Mouse (Mus musculus) olfactory bulb, adult 2 months (tissue): ENCODE results near the gene Satb2. TPM values are rescaled to one million over a fixed set of nuclear protein-coding genes. Genes with fewer than 3 reads are reported as not detected.

Experiments
- H3K27ac ChIP-seq: fragments of 200-500 bp; 2 replicates; pipeline ENCODE4 v1.5.1; 2012; ENCODE audit warnings: low read depth, low read length; ENCODE audit not compliant: insufficient read depth
- H3K4me1 ChIP-seq: fragments of 200-500 bp; 2 replicates; pipeline ENCODE4 v1.6.1; 2012; ENCODE audit warnings: low read length; ENCODE audit not compliant: control insufficient read depth, insufficient read depth
- H3K4me3 ChIP-seq: fragments of 200-500 bp; 2 replicates; pipeline ENCODE4 v1.5.1; 2012; ENCODE audit warnings: mild to moderate bottlenecking, low read depth, low read length, moderate library complexity; ENCODE audit not compliant: insufficient read depth
- CTCF ChIP-seq: fragments of 200-500 bp; IDR thresholded peaks from 2 replicates; pipeline ENCODE4 v1.5.1; 2012; ENCODE audit warnings: low read depth, mild to moderate bottlenecking, low read length, moderate library complexity; ENCODE audit not compliant: insufficient read depth
- POLR2A ChIP-seq: fragments of 200-500 bp; IDR thresholded peaks from 2 replicates; pipeline ENCODE4 v1.6.1; 2012; ENCODE audit warnings: mild to moderate bottlenecking, low read depth, low read length, moderate library complexity; ENCODE audit not compliant: insufficient read depth
- WGBS: fragments of 180-500 bp; shearing (Covaris S2); methylation state at CpG from one replicate; pipeline ENCODE4 v1.1.7; 2018; 5-methylcytosine and 5-hydroxymethylcytosine counted together
- polyA plus RNA-seq: library from polyadenylated mRNA; stranded (reverse); fragments of >200 nt; gene quantifications from 2 replicates; pipeline ENCODE4 v1.2.4, GENCODE M21; 2012; ENCODE audit warnings: low replicate concordance; ENCODE audit not compliant: missing spikeins, insufficient read depth, insufficient read length

Gene Satb2
- not detected in 2 replicates for polyA plus RNA-seq

DNA sequence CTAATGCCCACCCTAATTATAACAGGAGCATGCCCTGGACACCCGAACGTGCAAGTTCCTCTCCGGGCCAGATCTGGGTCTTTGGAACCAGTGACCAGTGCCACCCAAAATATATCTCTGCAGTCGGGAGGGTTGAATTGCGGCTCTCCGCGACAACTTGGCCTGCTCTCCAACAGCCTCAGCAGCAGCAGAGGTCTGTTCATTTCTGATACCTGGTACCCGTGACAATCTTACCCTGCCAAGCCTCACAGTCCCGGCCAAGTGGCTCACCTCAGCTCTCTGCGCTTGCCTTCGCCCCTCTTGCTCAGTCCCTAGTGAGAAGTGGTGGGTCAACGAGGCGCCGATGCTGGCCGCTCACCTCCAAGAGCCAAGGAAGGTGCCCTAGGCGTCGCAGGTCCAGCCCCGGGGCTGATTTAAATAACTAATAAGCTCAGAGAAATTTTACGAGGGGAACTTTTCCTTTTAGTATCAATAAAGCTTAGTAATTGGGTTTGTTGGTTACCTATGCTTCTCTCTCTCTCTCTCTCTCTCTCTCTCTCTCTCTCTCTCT, at the start of gene Satb2:
Satb2 (minus strand) TSS at position 500 of the 550 bp plus-strand sequence.
- Histone ChIP-seq H3K27ac (no peak within 1 kb of the TSS), H3K4me3 (no peak within 1 kb of the TSS)
- WGBS, result 6% methylated on average over 19 of the region's 19 CpGs

DNA sequence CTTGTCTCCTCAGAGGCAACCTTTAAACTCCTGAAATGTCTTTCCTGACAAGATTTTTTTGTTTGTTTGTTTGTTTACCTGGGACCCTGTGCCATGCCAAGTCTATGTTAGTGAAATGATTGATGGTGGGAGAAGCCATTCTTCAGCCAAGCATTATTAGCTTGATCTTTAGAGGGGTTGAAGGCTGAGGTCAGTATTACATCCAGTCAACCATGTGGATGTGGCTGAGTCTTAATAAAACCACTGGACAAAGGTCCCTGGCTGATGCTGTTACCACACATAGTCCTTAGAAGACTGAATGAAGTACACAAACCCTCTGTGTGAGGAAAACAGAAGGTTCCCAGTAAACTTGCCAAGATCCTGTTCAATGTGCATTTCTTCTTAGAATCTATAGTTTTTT, 40.5 kb upstream of the Satb2 start:
- Histone ChIP-seq H3K27ac (no peak overlapping the region), H3K4me3 (no peak overlapping the region), H3K4me1 (no peaks in the 10 kb centered on the region)
- TF ChIP-seq POLR2A, result no peak
- TF ChIP-seq CTCF, result no peak

More for the DNA sequence above, at the start of gene Satb2:
- TF ChIP-seq POLR2A (no peak), CTCF (no peak)
- peaks cover 8% of the 10 kb centered on the region for H3K4me1 ChIP-seq

DNA sequence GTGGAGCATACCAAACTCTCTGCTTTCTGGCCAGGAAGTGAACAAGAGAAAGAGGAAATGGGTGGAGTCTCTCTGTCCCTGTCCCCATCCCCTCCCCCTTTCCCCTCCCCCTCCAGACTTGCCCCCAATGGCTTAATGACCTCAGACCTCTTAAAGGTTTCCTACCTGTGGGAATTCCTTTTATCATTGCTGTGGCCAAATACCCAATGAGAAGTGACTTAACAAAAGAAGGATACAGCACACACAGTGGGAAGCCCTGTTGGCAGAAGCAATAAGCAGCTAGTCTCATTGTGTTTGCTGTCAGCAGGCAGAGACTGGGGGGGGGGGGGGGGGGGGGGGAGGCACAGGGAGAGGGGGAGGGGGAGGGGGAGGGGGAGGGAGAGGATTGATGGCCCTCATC, 35.4 kb upstream of the Satb2 start:
- Histone ChIP-seq H3K27ac (no peak overlapping the region), H3K4me3 (no peak overlapping the region), H3K4me1 (no peaks in the 10 kb centered on the region)
- TF ChIP-seq POLR2A, result no peak
- no peak for TF ChIP-seq CTCF

DNA sequence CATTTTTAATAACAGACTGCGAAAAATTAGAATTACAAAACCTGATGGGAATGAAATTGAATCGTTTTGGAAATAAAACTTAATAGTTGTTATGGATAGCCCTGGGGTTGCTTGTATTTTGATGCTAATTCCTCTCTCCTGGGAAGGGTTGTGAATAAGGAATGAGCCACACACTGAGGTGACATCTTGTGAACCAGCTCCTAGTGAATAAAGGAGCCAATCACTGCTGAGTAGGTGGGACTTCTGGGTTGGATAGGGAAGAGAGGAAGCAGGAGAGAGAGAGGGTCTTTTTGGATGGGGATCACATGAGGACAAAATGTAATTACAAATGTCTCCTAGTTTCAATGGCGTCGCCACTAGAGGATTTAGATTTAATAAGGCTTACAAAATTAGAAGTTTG, 30.7 kb upstream of the Satb2 start:
- Histone ChIP-seq H3K4me3 (no peak overlapping the region), H3K27ac (no peak overlapping the region), H3K4me1 (no peaks in the 10 kb centered on the region)
- TF ChIP-seq CTCF, result no peak
- no peak for TF ChIP-seq POLR2A
- 62% methylated on average over 4 of the region's 4 CpGs for WGBS

DNA sequence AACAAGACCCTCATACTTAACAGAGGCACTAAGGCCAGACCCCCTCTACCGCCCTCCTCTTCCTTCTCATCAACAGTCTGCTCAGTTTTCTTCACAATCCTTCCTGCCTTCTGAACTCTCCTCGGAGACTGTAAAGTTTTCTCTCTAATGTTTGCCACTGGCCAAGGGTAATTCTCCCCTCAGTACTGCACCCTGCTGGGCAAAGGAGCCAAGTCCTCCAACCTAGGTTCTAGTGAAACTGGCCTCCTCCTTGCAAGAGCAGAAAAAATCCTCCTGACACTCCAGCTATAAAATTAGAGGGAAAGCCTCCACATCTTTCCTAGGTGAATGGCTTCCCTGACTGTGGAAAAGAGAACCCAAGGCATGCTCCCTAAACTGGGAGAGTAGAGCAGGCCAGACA, 16.6 kb upstream of the Satb2 start:
- TF ChIP-seq POLR2A (no peak), CTCF (no peak)
- no peak overlapping the region for H3K4me3 ChIP-seq
- H3K4me1 ChIP-seq, result no peaks in the 10 kb centered on the region
- 82% methylated on average over 2 of the region's 2 CpGs for WGBS
- no peak overlapping the region for H3K27ac ChIP-seq

DNA sequence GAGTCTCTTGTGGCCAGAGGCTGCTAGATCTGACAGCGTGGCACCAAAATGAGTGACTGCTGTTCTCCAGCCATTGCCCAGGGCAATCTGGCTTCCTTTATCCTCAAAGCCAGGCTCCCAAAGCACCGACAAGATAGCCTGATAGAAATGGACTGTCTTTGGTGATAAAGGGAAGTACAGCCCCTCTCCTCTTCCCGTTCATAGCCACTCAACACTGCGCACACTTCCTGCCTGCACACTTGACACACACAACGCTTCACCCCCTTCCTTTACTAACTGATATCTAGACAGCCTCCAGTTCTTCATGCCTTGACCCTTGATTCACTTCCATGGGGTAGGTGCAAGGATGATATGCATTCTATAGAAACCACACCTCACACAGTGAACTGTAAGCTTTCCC, 13.9 kb upstream of the Satb2 start:
- no peak overlapping the region for H3K4me3 ChIP-seq
- no peaks in the 10 kb centered on the region for H3K4me1 ChIP-seq
- 80% methylated on average over 5 of the region's 5 CpGs for WGBS
- H3K27ac ChIP-seq, result no peak overlapping the region
- TF ChIP-seq CTCF, result no peak
- no peak for TF ChIP-seq POLR2A

DNA sequence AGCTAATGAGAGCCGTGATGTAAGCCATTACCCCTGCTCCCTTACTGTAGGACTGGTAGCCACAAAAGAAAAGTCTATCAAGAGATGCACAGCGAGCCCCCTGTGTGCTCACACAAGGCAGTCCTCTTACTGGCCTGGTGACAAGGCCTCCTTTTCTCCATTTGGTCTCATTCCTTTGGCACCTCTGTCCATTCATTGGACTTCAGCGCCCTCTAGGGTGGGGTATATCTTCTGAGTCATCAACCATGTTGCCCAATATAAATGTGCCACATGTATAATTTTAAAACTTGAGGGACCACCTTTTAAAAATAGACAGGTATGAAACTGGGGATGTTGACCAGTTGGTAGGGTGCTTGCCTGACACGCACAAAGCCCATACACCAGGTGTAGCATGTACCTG, 13.2 kb upstream of the Satb2 start:
- H3K4me1 ChIP-seq, result no peaks in the 10 kb centered on the region
- H3K4me3 ChIP-seq, result no peak overlapping the region
- TF ChIP-seq CTCF, result no peak
- TF ChIP-seq POLR2A, result no peak
- no peak overlapping the region for H3K27ac ChIP-seq
- WGBS, result 65% methylated on average over 4 of the region's 4 CpGs

DNA sequence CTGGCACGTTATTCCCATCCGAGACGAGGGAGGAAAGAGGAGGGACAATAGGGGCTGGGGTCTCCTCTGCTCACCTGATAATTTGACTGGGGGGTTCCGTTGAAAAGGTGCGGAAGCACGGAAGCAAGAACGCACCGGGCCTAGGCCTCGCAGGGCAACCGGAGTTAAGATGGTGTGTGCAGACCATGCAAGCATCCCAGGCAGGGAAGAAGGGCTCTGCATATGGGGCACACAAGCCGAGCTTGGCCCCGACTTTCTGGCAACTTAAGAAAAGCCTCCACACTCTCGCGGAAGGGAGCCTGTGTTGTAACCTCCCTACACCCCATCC, 6.0 kb upstream of the Satb2 start:
- WGBS, result 24% methylated on average over 14 of the region's 14 CpGs
- TF ChIP-seq CTCF (no peak), POLR2A (no peak)
- H3K4me1 ChIP-seq, result no peaks in the 10 kb centered on the region
- no peak overlapping the region for H3K27ac ChIP-seq
- no peak overlapping the region for H3K4me3 ChIP-seq

DNA sequence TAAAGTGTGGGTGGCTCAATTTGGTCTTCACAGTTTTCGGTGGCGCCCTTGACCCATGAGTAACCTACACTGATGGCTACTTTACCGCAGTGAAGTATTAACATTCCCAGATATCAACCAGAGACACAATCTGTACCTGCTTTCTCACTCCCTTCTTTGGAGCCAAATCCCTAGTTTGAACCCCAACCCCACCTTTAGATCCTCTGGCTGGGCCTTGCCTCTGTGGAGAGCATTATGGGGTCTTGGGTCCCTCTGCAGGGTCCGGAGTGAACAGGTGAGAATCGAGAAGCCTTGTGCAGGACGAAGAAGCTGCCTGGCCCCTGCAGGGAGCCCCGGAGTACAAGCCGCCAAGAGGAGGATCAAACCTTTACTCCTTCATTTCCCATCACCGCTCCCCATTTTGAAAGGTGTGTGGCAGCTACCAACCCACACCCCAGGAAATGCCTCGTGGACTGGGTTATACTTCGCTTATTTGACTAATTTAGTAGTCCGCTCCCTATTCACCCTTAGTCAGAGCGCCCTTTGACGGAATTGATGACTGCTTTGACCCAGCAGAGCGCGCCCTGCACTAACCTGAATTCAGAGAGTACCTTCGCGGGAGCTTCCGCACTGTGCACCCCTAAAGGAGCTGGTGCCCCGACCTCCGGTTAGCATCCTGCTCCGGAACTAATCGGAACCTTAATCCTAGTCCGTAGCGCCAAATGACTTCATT, 5.5 kb upstream of the Satb2 start:
- Histone ChIP-seq H3K27ac (no peak overlapping the region), H3K4me1 (no peaks in the 10 kb centered on the region), H3K4me3 (no peak overlapping the region)
- no peak for TF ChIP-seq CTCF
- TF ChIP-seq POLR2A, result no peak
- WGBS, result 8% methylated on average over 25 of the region's 25 CpGs

DNA sequence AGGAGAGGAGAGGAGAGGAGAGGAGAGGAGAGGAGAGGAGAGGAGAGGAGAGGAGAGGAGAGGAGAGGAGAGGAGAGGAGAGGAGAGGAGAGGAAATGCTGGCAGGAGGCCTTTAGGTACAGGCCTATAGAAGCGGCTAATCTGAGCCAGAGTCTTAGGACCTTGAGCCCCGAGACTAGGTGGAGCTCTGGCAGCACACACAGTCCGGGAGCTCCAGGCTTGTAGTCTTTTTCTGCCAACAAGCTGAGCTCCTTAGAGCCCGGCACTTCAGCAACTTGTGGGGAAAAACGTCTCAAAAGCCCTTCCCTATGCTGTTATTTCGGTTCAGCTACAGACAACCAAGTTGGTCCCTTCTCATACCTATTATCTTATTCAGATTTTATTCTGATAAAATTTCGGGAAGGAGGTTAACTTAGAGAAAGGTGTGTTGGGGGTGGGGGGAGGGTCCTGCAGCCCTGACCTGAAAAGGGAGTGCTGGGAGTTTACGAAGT, 4.7 kb upstream of the Satb2 start:
- no peaks in the 10 kb centered on the region for H3K4me1 ChIP-seq
- H3K27ac ChIP-seq, result no peak overlapping the region
- TF ChIP-seq CTCF, result no peak
- TF ChIP-seq POLR2A, result no peak
- no peak overlapping the region for H3K4me3 ChIP-seq
- WGBS, result 11% methylated on average over 8 of the region's 8 CpGs
